Mouse (Mus musculus): ENCODE results near the gene Unc5cl. TPM values are rescaled to one million over a fixed set of nuclear protein-coding genes. Genes with fewer than 3 reads are reported as not detected.

Gene Unc5cl
- polyA plus RNA-seq, 1 experiment, result not detected

GRCm38 (mm10) chr17:48545223-48545943 is 90.7 kb downstream of the Unc5cl start:
- TF ChIP-seq MYOD1 (IDR thresholded peaks at IDR 0.05; ENCODE audit: control insufficient read depth in 1 of 3, insufficient read length in 2 of 3, low read depth in 2 of 3) (no peak), TCF3 (IDR thresholded peaks at IDR 0.05; ENCODE audit: insufficient read length, low read depth) (no peak), CEBPB (IDR thresholded peaks at IDR 0.05; ENCODE audit: insufficient read depth, poor library complexity, severe bottlenecking) (no peak), MYOG (IDR thresholded peaks at IDR 0.05; ENCODE audit: control insufficient read depth in 1 of 3, insufficient read depth in 1 of 3, insufficient read length in 2 of 3, low read depth in 2 of 3) (no peak), USF1 (IDR thresholded peaks at IDR 0.05; ENCODE audit: low read depth) (no peak), SRF (IDR thresholded peaks at IDR 0.05; ENCODE audit: control insufficient read depth, insufficient read length, low read depth) (no peak), TCF12 (IDR thresholded peaks at IDR 0.05; ENCODE audit: insufficient read depth, poor library complexity, severe bottlenecking) (no peak), POLR2A (IDR thresholded peaks at IDR 0.05; ENCODE audit: insufficient read length, low read depth) (no peak), MAX (IDR thresholded peaks at IDR 0.05; ENCODE audit: low read depth) (no peak), E2F4 (IDR thresholded peaks at IDR 0.05; ENCODE audit: insufficient read depth) (no peak), REST (IDR thresholded peaks at IDR 0.05; ENCODE audit: insufficient read depth, insufficient read length) (no peak), POLR2AphosphoS2 (IDR thresholded peaks at IDR 0.05; ENCODE audit: insufficient read length, low read depth) (no peak)
- Histone ChIP-seq H3K4me3 (no peak overlapping the region), H3K36me3 (ENCODE audit: control insufficient read depth, insufficient read depth) (no peaks in the 10 kb centered on the region), H3K27me3 (ENCODE audit: control insufficient read depth, insufficient read depth, insufficient read length) (no peaks in the 10 kb centered on the region), H3K4me2 (ENCODE audit: low read depth) (no peak overlapping the region), H3K79me2 (ENCODE audit: control insufficient read depth, insufficient read depth) (no peaks in the 10 kb centered on the region), H3ac (ENCODE audit: control insufficient read depth, insufficient read length) (no peak overlapping the region)

- TF ChIP-seq MYOD1 (IDR thresholded peaks at IDR 0.05; ENCODE audit: control insufficient read depth in 1 of 3, insufficient read length in 2 of 3, low read depth in 2 of 3) (no peak), SRF (IDR thresholded peaks at IDR 0.05; ENCODE audit: control insufficient read depth, insufficient read length, low read depth) (no peak), TCF3 (IDR thresholded peaks at IDR 0.05; ENCODE audit: insufficient read length, low read depth) (no peak)
- no peaks in the 10 kb centered on the region for H3K27me3 ChIP-seq (ENCODE audit: control insufficient read depth, insufficient read depth, insufficient read length)
- no peaks in the 10 kb centered on the region for H3K79me2 ChIP-seq (ENCODE audit: control insufficient read depth, insufficient read depth)
- no peak overlapping the region for H3ac ChIP-seq (ENCODE audit: control insufficient read depth, insufficient read length)
- no peak overlapping the region for H3K4me2 ChIP-seq (ENCODE audit: low read depth)
- H3K36me3 ChIP-seq (ENCODE audit: control insufficient read depth, insufficient read depth), result no peaks in the 10 kb centered on the region
- H3K4me3 ChIP-seq, result no peak overlapping the region
Measured at GRCm38 (mm10) chr17:48546036-48546435, 91.3 kb downstream of the Unc5cl start.

- no peaks in the 10 kb centered on the region for H3K27me3 ChIP-seq (ENCODE audit: control insufficient read depth, insufficient read depth, insufficient read length)
- H3K36me3 ChIP-seq (ENCODE audit: control insufficient read depth, insufficient read depth), result no peaks in the 10 kb centered on the region
- no peak for TF ChIP-seq SRF (IDR thresholded peaks at IDR 0.05; ENCODE audit: control insufficient read depth, insufficient read length, low read depth)
- H3ac ChIP-seq (ENCODE audit: control insufficient read depth, insufficient read length), result no peak overlapping the region
- H3K4me2 ChIP-seq (ENCODE audit: low read depth), result no peak overlapping the region
- no peak overlapping the region for H3K4me3 ChIP-seq
- H3K79me2 ChIP-seq (ENCODE audit: control insufficient read depth, insufficient read depth), result no peaks in the 10 kb centered on the region
Measured at GRCm38 (mm10) chr17:48547668-48548067, 93.0 kb downstream of the Unc5cl start.

- H3K36me3 ChIP-seq (ENCODE audit: control insufficient read depth, insufficient read depth), result no peaks in the 10 kb centered on the region
- no peak overlapping the region for H3ac ChIP-seq (ENCODE audit: control insufficient read depth, insufficient read length)
- TF ChIP-seq POLR2A (IDR thresholded peaks at IDR 0.05; ENCODE audit: insufficient read length, low read depth) (no peak), TCF12 (IDR thresholded peaks at IDR 0.05; ENCODE audit: insufficient read depth, poor library complexity, severe bottlenecking) (no peak), MYOG (IDR thresholded peaks at IDR 0.05; ENCODE audit: control insufficient read depth in 1 of 3, insufficient read depth in 1 of 3, insufficient read length in 2 of 3, low read depth in 2 of 3) (no peak), USF1 (IDR thresholded peaks at IDR 0.05; ENCODE audit: low read depth) (no peak), MYOD1 (IDR thresholded peaks at IDR 0.05; ENCODE audit: control insufficient read depth in 1 of 3, insufficient read length in 2 of 3, low read depth in 2 of 3) (no peak), TCF3 (IDR thresholded peaks at IDR 0.05; ENCODE audit: insufficient read length, low read depth) (no peak), CEBPB (IDR thresholded peaks at IDR 0.05; ENCODE audit: insufficient read depth, poor library complexity, severe bottlenecking) (no peak)
Measured at GRCm38 (mm10) chr17:48551788-48552531, 97.3 kb downstream of the Unc5cl start.

GRCm38 (mm10) chr17:48552532-48552915 is 97.8 kb downstream of the Unc5cl start:
- H3K4me3 ChIP-seq, result no peak overlapping the region
- H3ac ChIP-seq (ENCODE audit: control insufficient read depth, insufficient read length), result no peak overlapping the region
- H3K27me3 ChIP-seq (ENCODE audit: control insufficient read depth, insufficient read depth, insufficient read length), result no peaks in the 10 kb centered on the region
- no peaks in the 10 kb centered on the region for H3K79me2 ChIP-seq (ENCODE audit: control insufficient read depth, insufficient read depth)
- H3K4me2 ChIP-seq (ENCODE audit: low read depth), result no peak overlapping the region
- no peak for TF ChIP-seq POLR2A (IDR thresholded peaks at IDR 0.05; ENCODE audit: insufficient read length, low read depth)
- TF ChIP-seq MAX (IDR thresholded peaks at IDR 0.05; ENCODE audit: low read depth), result no peak
- TF ChIP-seq MYOG (IDR thresholded peaks at IDR 0.05; ENCODE audit: control insufficient read depth in 1 of 3, insufficient read depth in 1 of 3, insufficient read length in 2 of 3, low read depth in 2 of 3), result no peak
- no peak for TF ChIP-seq USF1 (IDR thresholded peaks at IDR 0.05; ENCODE audit: low read depth)
- no peak for TF ChIP-seq E2F4 (IDR thresholded peaks at IDR 0.05; ENCODE audit: insufficient read depth)
- no peak for TF ChIP-seq CEBPB (IDR thresholded peaks at IDR 0.05; ENCODE audit: insufficient read depth, poor library complexity, severe bottlenecking)
- TF ChIP-seq TCF3 (IDR thresholded peaks at IDR 0.05; ENCODE audit: insufficient read length, low read depth), result no peak
- no peak for TF ChIP-seq MYOD1 (IDR thresholded peaks at IDR 0.05; ENCODE audit: control insufficient read depth in 1 of 3, insufficient read length in 2 of 3, low read depth in 2 of 3)
- no peak for TF ChIP-seq SRF (IDR thresholded peaks at IDR 0.05; ENCODE audit: control insufficient read depth, insufficient read length, low read depth)
- no peak for TF ChIP-seq REST (IDR thresholded peaks at IDR 0.05; ENCODE audit: insufficient read depth, insufficient read length)
- TF ChIP-seq POLR2AphosphoS2 (IDR thresholded peaks at IDR 0.05; ENCODE audit: insufficient read length, low read depth), result no peak
- no peak for TF ChIP-seq TCF12 (IDR thresholded peaks at IDR 0.05; ENCODE audit: insufficient read depth, poor library complexity, severe bottlenecking)
- H3K36me3 ChIP-seq (ENCODE audit: control insufficient read depth, insufficient read depth), result no peaks in the 10 kb centered on the region

More at GRCm38 (mm10) chr17:48551788-48552531, 97.3 kb downstream of the Unc5cl start:
- Histone ChIP-seq H3K4me3 (no peak overlapping the region), H3K4me2 (ENCODE audit: low read depth) (no peak overlapping the region), H3K27me3 (ENCODE audit: control insufficient read depth, insufficient read depth, insufficient read length) (no peaks in the 10 kb centered on the region), H3K79me2 (ENCODE audit: control insufficient read depth, insufficient read depth) (no peaks in the 10 kb centered on the region)

All from myocyte (in vitro differentiated cells).